Mouse (Mus musculus): ENCODE results near the gene Srp54b.
"Not testable (repeated sequence)": the region's sequence is repeated elsewhere in the genome, so short reads cannot be mapped to it uniquely, and the experiment has no call there.

DNA sequence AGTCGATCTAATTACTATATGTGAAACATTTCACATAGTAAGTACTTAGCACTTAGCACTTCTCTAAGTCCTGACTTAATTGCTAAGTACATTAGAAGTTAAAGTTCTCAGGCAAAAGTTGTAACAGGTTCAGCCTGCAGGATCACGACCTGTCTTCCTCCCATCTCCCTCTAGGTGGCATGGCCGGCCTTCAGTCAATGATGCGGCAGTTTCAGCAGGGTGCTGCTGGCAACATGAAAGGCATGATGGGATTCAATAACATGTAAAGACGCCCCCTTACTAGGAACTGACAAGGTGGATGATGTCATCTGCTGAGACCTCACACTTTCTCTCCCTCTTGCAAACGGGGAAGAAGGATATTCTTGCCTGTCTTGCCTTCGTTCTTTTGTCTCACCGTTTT is 32.8 kb downstream of the Srp54b start:
- not testable (repeated sequence) for TF ChIP-seq MYOD1 (IDR thresholded peaks at IDR 0.05; ENCODE audit: control insufficient read depth in 1 of 3, insufficient read length in 2 of 3, low read depth in 2 of 3); USF1 (IDR thresholded peaks at IDR 0.05; ENCODE audit: low read depth); MAX (IDR thresholded peaks at IDR 0.05; ENCODE audit: low read depth); REST (IDR thresholded peaks at IDR 0.05; ENCODE audit: insufficient read depth, insufficient read length); POLR2AphosphoS2 (IDR thresholded peaks at IDR 0.05; ENCODE audit: insufficient read length, low read depth); CEBPB (IDR thresholded peaks at IDR 0.05; ENCODE audit: insufficient read depth, poor library complexity, severe bottlenecking); POLR2A (IDR thresholded peaks at IDR 0.05; ENCODE audit: insufficient read length, low read depth); MYOG (IDR thresholded peaks at IDR 0.05; ENCODE audit: control insufficient read depth in 1 of 3, insufficient read depth in 1 of 3, insufficient read length in 2 of 3, low read depth in 2 of 3); TCF12 (IDR thresholded peaks at IDR 0.05; ENCODE audit: insufficient read depth, poor library complexity, severe bottlenecking); E2F4 (IDR thresholded peaks at IDR 0.05; ENCODE audit: insufficient read depth); TCF3 (IDR thresholded peaks at IDR 0.05; ENCODE audit: insufficient read length, low read depth)

All from myocyte (in vitro differentiated cells).